Mouse (Mus musculus) frontal cortex, postnatal 14 days (tissue): Measurements from ENCODE around the gene Gse1.
A peak's percentile ranks its signal among the peaks of the same experiment; 100 is the strongest.

Experiments
- DNase-seq, 2 experiments: peaks; one replicate each; pipeline ENCODE4 v3.0.0; 2022; ENCODE audit warnings: low spot score in 2 of 2

The Gse1 gene

GRCm38 (mm10) chr8:120276051-120276890 is 48.0 kb downstream of the Gse1 start:
- no peak for DNase-seq

DNA sequence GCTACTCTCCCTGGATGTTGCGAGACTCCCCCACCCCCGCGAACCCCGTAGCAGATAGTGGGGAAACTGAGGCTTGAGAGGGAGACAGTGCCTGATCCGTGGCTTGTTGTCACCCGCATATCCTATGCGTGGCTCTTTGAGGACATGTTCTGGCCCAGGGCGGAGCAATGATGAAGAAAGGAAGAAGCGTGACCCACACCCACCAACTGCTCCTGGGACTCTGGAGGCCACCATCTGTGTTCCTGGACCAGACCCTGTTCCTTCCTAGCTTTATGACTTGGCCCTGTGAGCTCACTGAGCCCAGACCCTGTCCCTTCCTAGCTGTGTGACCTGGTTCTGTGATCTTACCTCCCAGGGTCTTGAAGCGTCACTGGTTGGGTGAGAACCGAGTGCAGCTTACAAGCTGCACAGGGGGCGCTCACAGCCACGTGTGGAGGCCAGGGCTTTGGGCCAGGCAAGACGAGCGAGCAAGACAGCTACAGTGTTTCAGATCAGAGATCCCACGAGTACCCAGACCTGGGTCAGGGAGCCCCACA is 48.7 kb downstream of the Gse1 start:
- DNase-seq: no peak

- DNase-seq: no peak
Observed at GRCm38 (mm10) chr8:120278009-120278408, 49.8 kb downstream of the Gse1 start.

- no peak for DNase-seq
Observed at GRCm38 (mm10) chr8:120279418-120279817, 51.2 kb downstream of the Gse1 start.

DNA sequence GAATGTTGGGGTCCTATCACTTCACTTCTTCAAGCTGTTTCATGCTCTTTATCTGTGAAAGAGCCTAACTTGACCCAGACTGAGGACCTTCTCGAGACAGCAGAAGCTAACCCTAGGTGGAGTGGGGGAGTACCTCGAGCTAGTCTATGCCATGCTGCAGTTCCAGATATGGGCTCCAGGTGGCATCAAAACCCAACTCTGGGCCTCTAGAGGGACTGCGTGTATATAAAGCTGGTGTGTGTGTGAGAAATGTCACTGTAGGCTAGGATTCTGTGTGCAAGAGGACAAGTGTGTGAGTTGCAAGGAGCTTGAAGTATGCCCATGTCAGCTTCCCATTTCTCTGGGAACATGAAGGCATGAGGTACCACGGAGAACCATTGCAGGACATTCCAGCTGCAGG is 53.2 kb downstream of the Gse1 start:
- DNase-seq: peak; percentile 68 to 86

GRCm38 (mm10) chr8:120282465-120282864 is 54.2 kb downstream of the Gse1 start:
- DNase-seq: no peak

- DNase-seq: no peak
Observed at GRCm38 (mm10) chr8:120284265-120284664, 56.0 kb downstream of the Gse1 start.

DNA sequence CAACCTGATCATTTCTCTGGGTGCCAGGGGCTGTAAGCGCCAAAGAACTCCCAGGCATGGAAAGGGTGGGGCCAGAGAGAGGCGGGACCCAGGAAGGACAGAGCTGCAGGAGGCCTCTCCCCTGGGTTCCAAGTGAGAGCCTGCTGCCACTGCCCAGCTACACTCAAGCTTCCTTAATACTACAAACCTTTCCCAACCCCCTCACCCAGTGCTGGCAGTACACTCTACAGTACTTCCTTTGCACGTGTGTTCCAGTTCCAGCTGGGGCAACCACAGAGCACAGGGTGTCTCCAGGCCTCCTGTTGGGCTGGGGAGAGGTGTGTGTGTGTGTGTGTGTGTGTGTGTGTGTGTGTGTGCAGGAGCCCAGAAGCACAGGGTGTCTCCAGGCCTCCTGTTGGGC is 56.8 kb downstream of the Gse1 start:
- no peak for DNase-seq

DNA sequence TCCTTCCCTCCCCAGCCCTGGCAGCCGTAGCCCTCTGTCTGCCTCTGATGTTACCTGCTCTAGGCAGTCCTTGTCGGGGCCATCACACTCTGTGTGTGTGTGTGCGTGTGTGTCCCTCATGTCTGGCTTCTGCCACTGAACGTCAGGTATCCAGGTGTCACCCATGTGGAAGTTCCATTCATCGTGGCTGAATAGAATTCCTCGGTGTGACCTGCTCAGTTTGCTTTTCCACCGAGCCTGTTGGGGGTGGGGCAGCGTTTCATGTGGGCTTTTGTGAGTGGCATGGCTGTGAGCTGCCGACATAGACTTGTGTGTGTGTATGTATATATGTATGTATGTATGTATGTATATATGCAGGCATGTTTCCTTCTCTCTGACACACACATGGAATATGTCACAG is 57.6 kb downstream of the Gse1 start:
- DNase-seq: no peak

DNA sequence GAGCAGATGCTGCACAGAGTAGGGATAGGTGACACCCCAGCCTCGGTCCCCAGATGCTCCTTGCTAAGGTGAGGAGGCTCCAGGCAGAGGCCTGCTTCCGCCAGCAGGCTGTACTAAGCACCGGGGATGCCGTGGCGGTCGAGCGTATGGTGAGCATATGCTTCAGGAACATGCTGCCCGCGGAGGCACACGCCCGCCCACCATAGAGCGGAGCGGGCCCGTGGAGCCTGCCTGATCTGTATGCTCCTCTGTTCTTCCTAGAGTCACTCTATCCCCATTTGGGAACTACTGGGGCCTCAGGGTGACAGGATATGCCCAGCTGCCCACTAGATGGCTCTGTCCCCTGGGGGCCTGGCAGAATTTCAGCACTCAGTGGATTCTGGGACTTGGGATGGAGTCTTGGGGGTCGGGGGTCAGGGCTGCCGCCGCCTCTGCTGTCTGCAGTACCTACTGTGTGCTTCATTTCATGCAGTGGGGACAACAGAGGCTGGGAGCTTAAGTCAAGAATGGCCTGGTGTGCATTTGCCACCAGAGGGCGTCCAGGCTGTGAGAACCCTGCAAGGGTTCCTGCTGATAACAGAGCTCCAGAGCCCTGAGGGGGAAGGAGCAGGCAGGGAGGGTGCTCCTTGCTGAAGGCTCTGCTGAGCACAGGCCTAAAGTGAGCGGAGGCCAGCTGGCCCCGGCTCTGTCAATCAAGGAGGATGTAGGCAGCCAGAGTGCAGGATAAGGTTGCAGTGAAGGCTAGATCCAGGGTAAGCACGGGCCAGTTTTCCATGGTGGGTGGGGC is 60.1 kb downstream of the Gse1 start:
- peak in 1 of 2 experiments; percentile 64 for DNase-seq

GRCm38 (mm10) chr8:120289191-120289590 is 60.9 kb downstream of the Gse1 start:
- DNase-seq: no peak

GRCm38 (mm10) chr8:120289698-120290181 is 61.5 kb downstream of the Gse1 start:
- DNase-seq: peak in 1 of 2 experiments; percentile 62

DNA sequence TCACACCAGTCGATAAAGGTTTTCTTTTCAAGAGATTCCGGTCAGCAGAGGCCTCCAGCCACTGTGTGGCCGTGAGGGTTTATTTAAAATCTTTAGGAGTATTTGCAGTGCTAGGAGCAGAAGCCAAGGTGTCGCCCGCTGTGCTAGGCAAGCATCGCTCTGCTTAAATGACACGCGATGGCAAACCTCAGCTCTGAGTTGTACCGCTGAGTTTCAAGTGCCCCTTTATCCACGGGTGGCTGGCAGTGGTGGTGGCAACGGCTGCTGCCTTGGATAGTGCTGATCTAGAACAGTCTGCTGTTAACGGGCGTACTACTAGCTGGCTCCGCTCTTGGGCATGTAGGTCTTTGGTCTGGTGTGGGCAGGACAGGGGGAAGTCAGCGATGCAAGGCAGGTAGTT is 62.4 kb downstream of the Gse1 start:
- DNase-seq: no peak

DNA sequence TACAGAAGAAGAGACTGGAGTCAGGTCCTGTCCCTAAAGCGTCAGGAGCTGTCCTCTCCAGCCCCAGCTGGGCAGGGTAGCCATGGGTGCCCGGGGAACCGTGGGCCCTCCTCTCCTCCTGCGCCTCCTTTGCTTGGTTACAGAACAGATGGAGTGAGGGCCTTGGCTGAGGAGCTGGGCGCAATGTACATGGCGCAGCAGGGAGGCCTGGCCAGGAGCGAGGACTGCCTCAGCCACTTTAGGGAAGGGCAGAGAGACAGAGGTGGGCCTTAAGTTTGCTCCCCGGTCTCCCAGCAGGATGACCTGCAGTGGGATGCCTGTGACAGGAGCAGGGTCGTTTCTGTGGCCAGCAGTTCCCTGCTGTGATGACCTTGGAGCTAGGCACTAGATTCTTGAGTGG is 63.4 kb downstream of the Gse1 start:
- no peak for DNase-seq

DNA sequence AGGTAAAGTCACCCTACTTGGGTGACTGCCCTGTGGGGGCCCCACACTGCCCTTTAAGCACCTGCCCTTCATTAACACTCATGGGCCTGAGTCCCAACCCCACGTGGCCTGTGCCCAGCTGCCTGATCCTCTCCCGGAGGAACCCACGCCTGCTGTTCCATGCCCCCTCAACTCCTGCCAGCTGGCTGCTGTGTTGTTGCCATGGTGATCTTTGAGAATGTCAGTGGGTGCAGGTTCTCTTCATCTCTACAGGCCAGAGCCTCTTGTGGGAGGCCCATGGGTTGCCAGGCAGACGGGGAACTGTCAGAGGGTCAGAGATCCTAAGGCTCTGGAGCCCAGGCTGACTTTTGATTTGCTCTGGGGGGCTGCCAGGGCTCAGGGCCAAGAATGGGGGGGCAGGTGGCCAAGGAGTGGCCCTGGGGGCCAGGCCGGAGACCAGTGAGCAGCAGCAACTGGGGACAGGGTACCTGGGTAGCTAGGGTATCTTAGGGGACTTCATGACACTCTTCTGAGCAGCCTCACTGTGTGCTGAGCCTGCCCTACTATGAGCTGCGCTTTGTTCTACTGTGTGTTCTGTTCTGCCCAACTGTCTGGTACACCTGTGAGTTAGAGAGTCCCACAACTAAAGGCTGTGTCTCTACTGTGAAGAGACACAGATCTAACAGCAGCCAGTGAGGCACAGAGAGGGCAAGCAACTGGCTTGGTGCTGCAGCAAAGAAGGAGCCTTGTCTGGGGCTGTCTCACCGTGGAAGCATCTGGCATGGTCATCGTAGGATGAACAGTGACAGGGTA is 64.3 kb downstream of the Gse1 start:
- peak; percentile 61 to 79 for DNase-seq

DNA sequence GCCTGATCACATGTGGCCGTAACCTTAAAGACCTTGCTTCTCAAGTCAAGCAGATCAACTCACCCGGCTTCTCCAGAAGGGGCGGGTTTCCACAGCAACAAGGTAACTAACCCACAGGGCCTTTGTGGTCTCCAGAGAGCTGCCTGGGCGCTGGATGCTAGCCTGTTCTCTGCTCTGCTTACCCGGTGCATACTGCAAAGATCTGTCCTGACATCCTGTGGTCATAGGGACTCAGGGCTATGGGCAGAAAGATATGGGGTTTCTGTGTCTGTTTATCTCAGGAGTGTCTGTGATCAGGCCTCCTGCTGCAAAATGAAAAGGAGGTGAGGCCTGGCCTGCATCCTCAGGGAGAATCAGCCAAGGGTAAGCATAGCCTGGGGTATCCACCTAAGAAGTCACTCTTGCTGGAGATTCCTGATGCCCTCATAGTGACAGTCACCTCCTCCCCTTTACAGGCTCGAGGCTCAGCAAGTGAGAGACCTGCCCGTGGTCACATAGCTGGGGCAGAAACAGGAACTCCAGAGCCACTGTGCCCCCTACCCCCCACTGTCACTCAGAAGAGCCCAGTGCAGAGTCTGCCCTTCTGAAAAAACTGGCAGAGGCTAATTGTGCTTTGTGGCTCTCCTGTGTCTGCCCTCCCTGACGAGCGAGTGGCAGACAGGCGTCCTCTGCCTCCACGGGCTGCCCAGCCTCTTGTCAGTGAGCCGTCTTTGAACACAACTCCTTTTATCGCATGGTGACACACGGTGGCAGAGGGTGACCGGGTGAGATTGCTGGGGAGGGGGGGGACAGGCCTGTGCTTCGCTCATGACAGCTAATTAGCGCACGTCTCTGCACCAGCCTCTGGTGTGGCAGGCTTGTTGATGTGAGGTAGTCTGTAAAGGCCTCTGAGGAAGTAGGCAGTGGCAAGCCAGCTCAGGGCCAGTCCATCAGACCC is 65.4 kb downstream of the Gse1 start:
- no peak for DNase-seq

DNA sequence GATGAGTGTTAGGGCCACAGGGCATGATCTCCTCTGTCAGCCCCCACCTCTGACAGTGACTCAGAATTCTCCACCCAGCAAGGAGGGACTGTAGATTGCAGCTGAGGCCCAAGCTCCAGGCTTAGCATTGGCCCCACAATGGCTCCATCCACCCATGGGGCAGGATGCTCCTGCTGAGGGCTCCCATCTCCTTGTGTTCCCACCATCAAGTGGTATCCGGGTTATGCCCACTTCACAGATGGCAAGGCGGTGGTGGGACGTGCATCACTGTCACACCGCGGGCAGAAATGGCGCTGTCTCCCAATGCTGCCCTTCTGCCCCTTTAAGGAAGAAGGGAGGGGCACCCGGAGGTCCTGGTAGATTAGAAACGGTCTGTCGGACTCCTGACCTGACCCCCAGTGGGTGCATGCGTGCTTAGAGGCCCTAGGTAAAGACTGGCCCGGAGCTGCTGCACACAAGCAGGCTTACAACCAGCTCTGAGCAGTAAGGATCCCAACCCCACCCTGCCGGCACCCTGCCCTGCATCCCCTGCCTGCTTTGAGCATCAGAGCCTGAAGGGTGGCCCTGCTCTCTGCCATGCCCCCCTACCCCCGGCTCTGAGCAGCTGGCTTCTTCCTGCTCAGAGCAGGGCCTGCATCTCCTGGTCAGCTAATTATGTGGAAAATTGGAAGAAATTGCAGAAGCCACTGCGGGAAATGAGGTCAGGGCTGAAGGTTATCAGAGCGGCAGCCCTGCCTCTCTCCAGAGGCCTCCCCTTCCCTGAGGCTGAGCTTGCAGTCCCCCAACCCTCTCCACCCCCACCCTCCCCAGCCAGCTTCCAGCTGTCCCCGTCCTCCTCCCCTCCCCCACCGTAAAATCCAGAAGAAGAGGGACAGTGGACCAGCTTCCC is 67.0 kb downstream of the Gse1 start:
- DNase-seq: no peak

DNA sequence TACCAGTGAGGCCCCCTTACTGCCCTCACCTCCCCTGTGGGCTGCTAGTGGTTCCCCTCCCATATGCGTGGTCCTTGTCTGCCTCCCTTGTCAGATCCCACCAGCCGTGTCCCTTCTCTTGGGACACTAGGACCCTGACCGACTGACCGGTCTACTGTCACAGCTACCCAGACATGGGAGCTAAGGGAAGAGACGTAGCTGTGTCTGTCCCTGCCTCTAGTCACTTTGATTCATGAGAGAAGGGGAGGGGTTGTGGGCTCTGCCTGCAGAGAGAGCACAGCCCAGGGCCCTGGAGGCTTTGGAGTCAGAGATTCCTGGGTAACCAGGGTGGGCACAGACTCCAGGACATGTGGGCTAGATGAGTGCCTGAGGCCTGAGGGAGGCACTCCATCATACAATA is 68.7 kb downstream of the Gse1 start:
- no peak for DNase-seq
